Mouse (Mus musculus): ENCODE measurements around the gene Btbd11. TPM values are rescaled to one million over a fixed set of nuclear protein-coding genes. Genes with fewer than 3 reads are reported as not detected.

Btbd11 gene
- polyA plus RNA-seq, 1 experiment from 2014 or later = 20.3 TPM

DNA sequence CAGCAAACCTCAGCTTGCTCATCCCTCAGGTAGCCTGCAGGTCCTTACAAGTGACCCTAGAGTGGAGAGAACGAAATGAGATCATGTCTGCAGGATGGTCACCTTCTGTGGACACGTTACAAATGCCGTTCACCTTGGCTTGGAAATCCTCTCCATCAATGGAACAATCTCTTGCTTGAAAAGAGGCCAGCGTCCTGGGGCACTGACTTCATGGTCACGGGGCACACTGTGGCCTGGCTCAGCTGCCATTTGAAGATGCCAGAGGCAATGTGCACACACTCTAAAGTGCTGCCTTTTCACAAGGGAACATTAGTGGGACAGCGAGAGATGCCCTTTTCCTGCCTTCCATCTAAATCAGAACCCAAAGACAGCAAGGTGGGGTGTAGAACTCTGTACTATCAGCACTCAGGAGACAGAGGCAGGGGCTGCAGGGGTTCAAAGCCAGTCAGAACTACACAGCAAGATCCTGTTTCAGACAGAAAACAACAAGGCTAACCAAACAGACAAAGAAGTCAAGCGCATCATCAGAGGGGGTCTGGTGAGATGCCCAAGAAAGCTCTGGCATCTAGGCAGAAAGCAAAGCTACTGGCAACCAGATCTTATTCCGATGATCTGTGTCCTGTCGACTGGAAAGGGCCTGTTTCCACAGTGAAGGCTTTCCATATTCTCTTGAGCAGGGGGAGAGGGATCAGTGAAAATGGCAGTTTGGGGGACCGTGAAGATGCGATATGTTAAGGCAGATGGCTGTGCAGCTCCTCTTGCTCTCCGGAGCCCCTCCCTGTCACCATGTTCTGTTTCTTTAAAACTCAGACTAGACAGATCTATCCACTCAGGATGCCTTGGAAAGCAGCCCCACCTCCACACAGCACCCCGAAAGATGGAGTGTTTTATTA lies 79.1 kb downstream of the Btbd11 start:
- no peaks in the 10 kb centered on the region for H3K36me3 ChIP-seq (ENCODE audit: control insufficient read depth, insufficient read depth, low read length)
- no peak for ATAC-seq
- no peaks in the 10 kb centered on the region for H3K27me3 ChIP-seq (ENCODE audit: control insufficient read depth, insufficient read depth, low read depth, low read length)
- no peak overlapping the region; the same call in 1 of the 2 replicates for H3K27ac ChIP-seq (ENCODE audit: low read length)
- WGBS = 76% methylated on average over 13 of the region's 13 CpGs
- H3K9ac ChIP-seq (ENCODE audit: low read depth, low read length) = no peak overlapping the region
- H3K4me2 ChIP-seq (ENCODE audit: low read length) = no peak overlapping the region
- H3K9me3 ChIP-seq (replicated peaks; ENCODE audit: control insufficient read depth, low read length, poor library complexity, severe bottlenecking) = no peaks in the 10 kb centered on the region
- H3K4me3 ChIP-seq (ENCODE audit: low read depth, low read length) = no peak overlapping the region
- H3K4me1 ChIP-seq (ENCODE audit: control insufficient read depth, insufficient read depth, low read length) = peaks cover 25% of the 10 kb centered on the region

DNA sequence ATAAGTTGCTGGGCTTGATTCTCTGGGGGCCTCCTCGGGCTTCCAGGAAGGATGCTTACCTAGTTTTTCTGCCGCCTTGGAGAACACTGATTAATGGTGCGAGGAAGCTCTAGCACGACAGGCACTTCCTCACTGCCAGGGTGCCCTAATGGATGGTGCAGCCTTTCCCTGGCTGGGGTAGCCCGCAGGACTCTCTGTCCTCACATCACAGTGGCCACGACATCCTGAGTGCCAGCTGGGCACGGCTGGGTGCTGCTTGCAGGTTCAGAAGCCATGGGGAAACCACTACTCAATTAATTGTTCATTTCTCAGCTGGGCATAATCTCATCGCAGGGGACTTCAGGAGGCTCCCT lies 79.8 kb downstream of the Btbd11 start:
- Histone ChIP-seq H3K4me3 (ENCODE audit: low read depth, low read length) (no peak overlapping the region), H3K4me1 (ENCODE audit: control insufficient read depth, insufficient read depth, low read length) (peaks cover 25% of the 10 kb centered on the region), H3K9me3 (replicated peaks; ENCODE audit: control insufficient read depth, low read length, poor library complexity, severe bottlenecking) (no peaks in the 10 kb centered on the region), H3K27me3 (ENCODE audit: control insufficient read depth, insufficient read depth, low read depth, low read length) (no peaks in the 10 kb centered on the region), H3K9ac (ENCODE audit: low read depth, low read length) (0 out of 2 replicates have a peak overlapping the region, but pooled peaks have one; percentile 28), H3K4me2 (ENCODE audit: low read length) (no peak overlapping the region), H3K27ac (ENCODE audit: low read length) (no peak overlapping the region), H3K36me3 (ENCODE audit: control insufficient read depth, insufficient read depth, low read length) (no peaks in the 10 kb centered on the region)
- ATAC-seq = no peak
- WGBS = 35% methylated on average over 8 of the region's 8 CpGs

DNA sequence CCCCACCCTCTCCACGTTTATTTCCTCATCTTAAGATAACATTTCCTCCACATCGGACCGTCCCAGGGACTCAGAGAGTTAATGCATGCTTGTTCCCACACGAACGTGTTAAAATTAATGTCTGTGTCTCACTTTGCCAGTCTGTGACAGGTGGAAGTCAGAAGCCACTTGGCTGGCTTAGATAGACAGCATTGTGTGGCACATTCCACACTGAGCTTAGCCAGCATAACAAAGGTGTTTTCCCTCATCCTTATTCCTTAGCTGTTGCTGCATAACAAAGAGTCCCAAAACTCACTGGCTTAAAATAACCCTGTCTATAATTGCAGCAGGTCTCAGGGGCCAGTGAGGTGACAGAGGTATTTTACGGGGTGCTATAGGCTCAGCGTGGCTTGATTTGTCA lies 80.8 kb downstream of the Btbd11 start:
- H3K9me3 ChIP-seq (replicated peaks; ENCODE audit: control insufficient read depth, low read length, poor library complexity, severe bottlenecking) = no peaks in the 10 kb centered on the region
- WGBS = 42% methylated on average over 7 of the region's 7 CpGs
- H3K36me3 ChIP-seq (ENCODE audit: control insufficient read depth, insufficient read depth, low read length) = no peaks in the 10 kb centered on the region
- no peak overlapping the region for H3K27ac ChIP-seq (ENCODE audit: low read length)
- H3K27me3 ChIP-seq (ENCODE audit: control insufficient read depth, insufficient read depth, low read depth, low read length) = no peaks in the 10 kb centered on the region
- H3K9ac ChIP-seq (ENCODE audit: low read depth, low read length) = no peak overlapping the region
- no peak overlapping the region for H3K4me2 ChIP-seq (ENCODE audit: low read length)
- no peak overlapping the region for H3K4me3 ChIP-seq (ENCODE audit: low read depth, low read length)
- peaks cover 25% of the 10 kb centered on the region for H3K4me1 ChIP-seq (ENCODE audit: control insufficient read depth, insufficient read depth, low read length)
- ATAC-seq = no peak

GRCm38 (mm10) chr10:85468527-85468926 lies 81.9 kb downstream of the Btbd11 start:
- WGBS = 46% methylated on average over 4 of the region's 4 CpGs
- Histone ChIP-seq H3K4me3 (ENCODE audit: low read depth, low read length) (no peak overlapping the region), H3K36me3 (ENCODE audit: control insufficient read depth, insufficient read depth, low read length) (no peaks in the 10 kb centered on the region), H3K9me3 (replicated peaks; ENCODE audit: control insufficient read depth, low read length, poor library complexity, severe bottlenecking) (no peaks in the 10 kb centered on the region), H3K27ac (ENCODE audit: low read length) (no peak overlapping the region), H3K27me3 (ENCODE audit: control insufficient read depth, insufficient read depth, low read depth, low read length) (no peaks in the 10 kb centered on the region), H3K4me2 (ENCODE audit: low read length) (no peak overlapping the region), H3K4me1 (ENCODE audit: control insufficient read depth, insufficient read depth, low read length) (peaks cover 25% of the 10 kb centered on the region), H3K9ac (ENCODE audit: low read depth, low read length) (no peak overlapping the region)
- no peak for ATAC-seq

- WGBS = 58% methylated on average over 5 of the region's 5 CpGs
- Histone ChIP-seq H3K4me1 (ENCODE audit: control insufficient read depth, insufficient read depth, low read length) (peaks cover 25% of the 10 kb centered on the region), H3K27me3 (ENCODE audit: control insufficient read depth, insufficient read depth, low read depth, low read length) (no peaks in the 10 kb centered on the region)
These were observed 82.7 kb downstream of the Btbd11 start for GRCm38 (mm10) chr10:85469341-85469740.

DNA sequence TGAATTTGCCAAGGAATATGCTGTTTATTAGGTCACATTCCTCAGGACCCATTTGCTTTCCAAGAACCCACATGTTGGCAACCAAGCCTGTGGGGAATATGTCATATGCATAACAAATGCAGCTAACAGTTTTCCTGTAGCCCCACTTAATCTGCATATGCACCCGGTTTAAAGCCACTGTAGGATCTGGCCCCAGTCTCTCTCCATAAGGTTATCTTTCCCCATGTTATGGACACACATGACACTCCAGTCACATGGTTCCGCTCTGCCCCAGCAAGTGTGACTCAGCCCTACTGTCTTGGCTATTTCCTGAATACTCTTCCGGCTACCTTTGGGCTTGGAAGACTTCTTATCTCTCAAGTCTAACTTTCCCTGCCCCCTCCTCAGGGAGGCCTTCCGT lies 86.7 kb downstream of the Btbd11 start:
- Histone ChIP-seq H3K27ac (ENCODE audit: low read length) (no peak overlapping the region), H3K27me3 (ENCODE audit: control insufficient read depth, insufficient read depth, low read depth, low read length) (no peaks in the 10 kb centered on the region), H3K9ac (ENCODE audit: low read depth, low read length) (no peak overlapping the region), H3K4me3 (ENCODE audit: low read depth, low read length) (no peak overlapping the region), H3K4me1 (ENCODE audit: control insufficient read depth, insufficient read depth, low read length) (peaks cover 6% of the 10 kb centered on the region; the same call in 1 of the 2 replicates), H3K9me3 (replicated peaks; ENCODE audit: control insufficient read depth, low read length, poor library complexity, severe bottlenecking) (no peaks in the 10 kb centered on the region), H3K4me2 (ENCODE audit: low read length) (no peak overlapping the region), H3K36me3 (ENCODE audit: control insufficient read depth, insufficient read depth, low read length) (no peaks in the 10 kb centered on the region)
- ATAC-seq = no peak
- 77% methylated on average over 4 of the region's 4 CpGs for WGBS

More at GRCm38 (mm10) chr10:85469341-85469740, 82.7 kb downstream of the Btbd11 start:
- H3K4me3 ChIP-seq (ENCODE audit: low read depth, low read length) = no peak overlapping the region
- no peak overlapping the region for H3K27ac ChIP-seq (ENCODE audit: low read length)
- H3K9ac ChIP-seq (ENCODE audit: low read depth, low read length) = no peak overlapping the region
- no peak overlapping the region for H3K4me2 ChIP-seq (ENCODE audit: low read length)
- no peaks in the 10 kb centered on the region for H3K9me3 ChIP-seq (replicated peaks; ENCODE audit: control insufficient read depth, low read length, poor library complexity, severe bottlenecking)
- no peak for ATAC-seq
- H3K36me3 ChIP-seq (ENCODE audit: control insufficient read depth, insufficient read depth, low read length) = no peaks in the 10 kb centered on the region

- Histone ChIP-seq H3K9me3 (replicated peaks; ENCODE audit: control insufficient read depth, low read length, poor library complexity, severe bottlenecking) (no peaks in the 10 kb centered on the region), H3K36me3 (ENCODE audit: control insufficient read depth, insufficient read depth, low read length) (no peaks in the 10 kb centered on the region), H3K4me1 (ENCODE audit: control insufficient read depth, insufficient read depth, low read length) (peaks cover 2% of the 10 kb centered on the region; the same call in 1 of the 2 replicates), H3K9ac (ENCODE audit: low read depth, low read length) (no peak overlapping the region), H3K4me3 (ENCODE audit: low read depth, low read length) (no peak overlapping the region), H3K4me2 (ENCODE audit: low read length) (no peak overlapping the region), H3K27ac (ENCODE audit: low read length) (no peak overlapping the region; the same call in 1 of the 2 replicates), H3K27me3 (ENCODE audit: control insufficient read depth, insufficient read depth, low read depth, low read length) (no peaks in the 10 kb centered on the region)
- no peak for ATAC-seq
- 70% methylated on average over 3 of the region's 3 CpGs for WGBS
These were observed 87.3 kb downstream of the Btbd11 start for GRCm38 (mm10) chr10:85473871-85474270.

DNA sequence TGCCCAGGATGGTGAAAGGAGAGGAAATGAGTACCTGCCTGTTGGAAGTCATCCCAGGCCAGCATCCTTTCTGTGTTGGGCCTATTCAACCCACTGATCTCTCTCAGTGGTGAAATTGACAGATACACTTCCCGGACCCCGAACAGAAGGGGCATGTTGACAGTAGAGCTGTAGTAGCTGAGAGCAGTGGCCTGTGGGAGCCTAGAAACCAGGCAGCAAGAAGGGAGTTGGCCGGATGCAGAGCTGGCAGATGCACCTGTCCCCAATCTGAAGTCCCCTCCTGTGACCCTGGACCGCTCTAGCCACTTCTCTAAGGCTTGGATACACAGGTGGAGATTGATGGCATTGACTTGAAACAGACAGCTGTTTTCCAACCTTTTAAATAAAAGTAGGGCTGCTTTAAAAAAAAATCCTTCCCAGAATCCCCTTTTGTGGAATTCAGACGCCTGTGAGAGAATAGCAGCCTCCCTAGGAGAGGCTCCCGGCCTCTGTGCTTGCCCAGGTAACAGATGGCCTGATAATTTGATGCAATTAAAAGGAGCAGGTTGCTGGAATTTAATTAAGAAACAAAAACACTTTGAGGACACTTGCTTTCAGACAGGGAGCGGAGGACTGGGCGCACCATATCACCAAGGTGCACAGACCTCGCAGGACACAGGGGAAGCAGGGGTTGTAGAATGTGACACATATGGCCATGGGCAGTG lies 89.2 kb downstream of the Btbd11 start:
- 75% methylated on average over 9 of the region's 9 CpGs for WGBS
- H3K4me2 ChIP-seq (ENCODE audit: low read length) = no peak overlapping the region
- ATAC-seq = no peak
- peaks cover 10% of the 10 kb centered on the region for H3K4me1 ChIP-seq (ENCODE audit: control insufficient read depth, insufficient read depth, low read length)
- no peaks in the 10 kb centered on the region for H3K9me3 ChIP-seq (replicated peaks; ENCODE audit: control insufficient read depth, low read length, poor library complexity, severe bottlenecking)
- no peak overlapping the region for H3K4me3 ChIP-seq (ENCODE audit: low read depth, low read length)
- no peak overlapping the region for H3K27ac ChIP-seq (ENCODE audit: low read length)
- no peaks in the 10 kb centered on the region for H3K27me3 ChIP-seq (ENCODE audit: control insufficient read depth, insufficient read depth, low read depth, low read length)
- no peaks in the 10 kb centered on the region for H3K36me3 ChIP-seq (ENCODE audit: control insufficient read depth, insufficient read depth, low read length)
- no peak overlapping the region for H3K9ac ChIP-seq (ENCODE audit: low read depth, low read length)

All from midbrain, embryonic 16.5 days (tissue).